Mouse (Mus musculus): ENCODE measurements at regions not wholly inside any gene's neighbourhood (a gene's known extent, or its start where the extent isn't known, plus 50 kb on each side); places are given as distances from the start of the nearest gene placed in this dataset.

DNA sequence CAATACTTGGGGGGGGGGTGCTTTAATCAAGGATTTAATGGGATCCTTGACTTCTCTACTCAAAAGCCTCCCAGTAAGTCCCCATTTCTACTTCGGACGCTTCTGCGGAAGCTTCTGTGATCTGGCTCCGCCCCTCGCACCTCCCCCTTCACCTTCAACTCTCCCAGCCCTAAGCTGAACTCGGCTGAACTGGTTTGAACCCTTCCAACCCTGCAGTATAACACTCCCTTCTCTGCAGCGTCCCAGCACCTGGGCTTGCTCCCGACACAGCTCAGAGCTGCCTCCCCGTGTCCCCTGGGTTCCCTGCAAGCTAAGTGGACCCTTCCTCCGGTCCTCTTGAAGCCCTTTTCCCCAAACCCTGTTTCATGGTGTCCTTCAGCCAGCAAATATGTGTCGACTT, 80.0 kb upstream of the Mkln1 start:
- DNase-seq (ENCODE audit: low spot score), result peak; percentile 22

DNA sequence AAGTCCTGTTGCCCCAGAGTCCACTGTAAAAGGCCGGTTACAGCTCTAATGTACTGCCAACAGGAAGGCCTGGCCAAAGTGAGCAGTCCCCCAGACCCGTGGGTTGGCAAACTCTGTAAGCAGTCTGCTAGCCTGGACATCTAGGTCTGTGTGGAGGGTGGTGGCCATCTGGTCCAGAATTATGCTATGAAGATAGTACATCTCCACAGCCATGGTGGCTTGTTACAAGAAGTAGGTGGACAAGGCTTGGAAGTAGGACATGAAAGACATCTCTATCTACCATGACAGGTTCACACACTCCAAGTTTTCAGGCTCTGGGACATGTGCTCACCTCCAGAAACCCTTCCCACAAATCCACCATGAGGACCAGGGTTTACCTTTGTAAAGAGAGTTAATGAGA, 79.1 kb upstream of the Mkln1 start:
- no peak for DNase-seq (ENCODE audit: low spot score)

DNA sequence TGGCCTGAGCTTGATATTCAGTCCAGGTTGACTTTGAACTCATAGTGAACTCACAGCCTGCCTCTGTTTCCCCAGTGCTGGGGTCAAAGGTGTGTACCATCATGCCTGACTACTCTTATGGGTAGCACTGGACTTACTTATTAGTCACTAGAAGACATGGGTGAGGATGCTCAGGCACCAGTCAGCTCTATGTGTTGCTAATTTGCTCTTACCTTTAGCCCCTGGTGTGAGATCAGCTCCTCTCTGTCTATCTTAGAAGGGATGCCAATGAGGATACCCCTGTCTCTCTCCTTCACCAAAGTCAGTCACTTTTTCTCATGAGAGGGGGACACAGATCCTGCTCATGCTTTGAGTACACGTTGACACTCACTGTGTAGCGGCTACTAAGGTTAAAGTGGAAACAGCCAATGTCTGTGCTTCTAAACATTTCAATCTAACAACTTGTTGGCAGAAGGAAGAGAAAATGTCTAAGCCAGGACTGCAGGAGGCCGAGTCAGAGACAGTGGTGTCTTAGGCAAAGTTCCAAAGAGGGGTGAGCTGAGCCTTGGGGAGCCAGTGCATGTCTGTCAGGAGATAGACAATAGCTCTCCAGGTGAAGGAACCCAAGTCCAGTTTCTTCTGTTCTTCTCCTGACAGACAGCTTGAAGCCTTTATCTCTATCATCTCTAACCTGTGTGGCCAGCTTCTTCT, 78.2 kb upstream of the Mkln1 start:
- DNase-seq (ENCODE audit: low spot score), result no peak

DNA sequence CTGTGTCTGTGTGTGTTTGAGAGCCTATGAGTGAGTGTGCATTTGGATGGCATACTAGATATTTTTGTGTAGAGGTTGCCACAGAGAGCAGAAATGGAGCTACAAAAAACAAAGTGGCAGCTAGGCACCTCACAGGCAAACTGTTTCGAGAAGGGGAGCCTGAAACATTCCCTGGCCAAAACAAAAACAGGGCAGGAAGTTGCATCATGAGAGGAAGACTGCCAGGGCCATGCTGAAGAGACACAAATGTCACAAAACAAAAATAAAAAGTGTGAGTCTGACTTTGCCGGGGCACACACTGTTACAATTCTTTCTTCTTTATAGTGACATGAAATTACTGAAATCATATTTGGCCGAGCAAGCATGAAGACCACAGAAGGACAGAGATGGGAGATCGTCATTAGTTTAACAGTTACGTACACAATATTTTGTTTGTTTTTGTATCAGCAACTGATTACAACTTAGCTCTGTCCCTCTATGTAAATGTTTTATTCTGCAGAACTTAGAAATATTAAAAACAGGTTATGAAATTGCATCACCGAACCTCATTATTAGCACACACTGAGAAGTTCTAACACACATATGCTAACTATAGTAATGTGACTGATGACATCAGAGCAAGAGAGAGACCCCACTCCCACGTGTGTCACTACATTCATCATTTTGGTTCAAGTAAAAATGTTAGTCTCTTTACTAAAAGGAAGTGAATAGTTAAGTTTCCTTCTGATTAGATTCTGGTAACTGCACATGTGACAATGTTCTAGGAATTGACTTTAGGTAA, 77.3 kb upstream of the Mkln1 start:
- no peak for DNase-seq (ENCODE audit: low spot score)

DNA sequence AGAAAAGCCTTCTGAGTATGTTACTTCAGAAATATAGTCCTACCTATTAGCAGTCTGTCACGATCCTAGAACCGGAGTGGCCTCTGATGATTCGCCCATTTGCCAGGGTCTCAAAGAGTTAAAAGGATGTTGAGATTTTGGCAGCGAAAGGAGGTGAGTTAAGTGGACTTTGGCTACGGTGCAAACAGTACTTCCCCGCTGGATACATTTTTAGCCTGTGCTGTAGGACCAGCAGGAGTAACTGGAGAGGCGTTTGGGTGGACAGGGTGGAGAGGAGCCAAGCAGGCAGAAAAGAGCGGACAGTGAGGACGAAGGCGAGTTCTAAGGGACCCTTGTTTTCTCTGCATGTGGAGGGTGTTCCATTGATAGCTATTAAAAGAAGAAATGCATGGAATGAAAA, 76.6 kb upstream of the Mkln1 start:
- DNase-seq (ENCODE audit: low spot score), result no peak

DNA sequence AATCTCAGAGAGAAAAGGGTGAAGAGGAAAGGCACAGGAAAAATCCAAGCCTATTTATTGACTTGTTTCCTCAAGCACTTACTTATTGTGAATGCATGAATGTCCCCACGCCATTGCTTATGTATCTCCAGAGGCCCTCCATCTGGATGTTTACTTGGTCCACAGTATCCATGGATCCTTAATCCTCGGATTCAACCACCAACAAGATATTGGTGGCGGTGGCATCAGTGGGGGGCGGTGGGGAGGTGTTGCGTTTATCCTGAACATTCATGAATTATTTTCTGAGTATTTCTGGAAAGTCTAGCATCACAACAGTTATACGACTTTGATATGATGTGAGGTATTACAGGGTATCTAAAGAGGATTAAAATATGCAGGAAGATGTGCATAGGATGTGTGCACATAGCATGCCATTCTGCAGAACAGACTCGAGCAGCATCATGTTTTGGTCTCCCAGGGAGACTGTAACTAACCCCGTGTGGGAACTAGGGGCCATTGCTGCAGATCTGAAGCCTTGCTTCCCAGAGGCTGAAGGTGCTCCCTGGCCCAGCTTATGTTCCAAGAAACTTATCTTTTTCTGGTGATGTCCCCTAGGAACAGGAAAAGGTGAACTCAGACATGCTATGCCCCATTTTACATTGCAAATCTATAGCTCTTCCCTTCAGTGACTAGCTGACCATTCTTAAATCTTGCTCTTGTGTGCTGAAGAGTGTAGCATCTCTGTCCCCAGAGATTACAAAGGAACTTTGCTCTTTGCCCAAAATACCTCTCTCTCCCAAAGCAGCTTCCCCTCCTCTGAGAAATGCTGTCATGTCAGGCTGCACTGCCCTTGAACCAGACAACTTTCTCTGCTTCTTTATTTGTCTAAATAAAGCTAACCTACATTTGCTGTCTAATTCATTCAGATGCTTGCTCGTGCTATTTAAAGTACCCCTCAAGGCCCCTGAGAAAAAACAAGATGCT, 75.0 kb upstream of the Mkln1 start:
- no peak for DNase-seq (ENCODE audit: low spot score)

DNA sequence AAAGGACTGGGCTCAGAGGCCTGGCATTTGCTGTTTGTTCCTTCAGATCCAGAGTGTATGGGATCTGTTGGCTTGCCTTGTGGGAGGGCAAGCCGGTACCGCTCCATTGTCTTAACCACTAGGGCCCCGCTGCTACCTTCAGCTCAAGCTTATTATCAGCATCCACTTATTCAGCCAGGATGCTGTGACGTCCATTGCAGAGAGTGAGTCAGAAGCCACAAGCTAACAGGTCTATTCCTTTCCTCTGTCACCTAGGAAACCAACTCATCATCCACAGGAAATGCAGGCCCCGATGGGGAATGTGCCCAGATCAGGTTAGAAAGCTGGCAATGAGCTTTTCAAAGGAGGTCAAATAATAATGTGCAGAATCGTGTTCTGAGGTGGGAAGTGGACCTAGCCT, 73.8 kb upstream of the Mkln1 start:
- DNase-seq (ENCODE audit: low spot score), result peak; percentile 44

DNA sequence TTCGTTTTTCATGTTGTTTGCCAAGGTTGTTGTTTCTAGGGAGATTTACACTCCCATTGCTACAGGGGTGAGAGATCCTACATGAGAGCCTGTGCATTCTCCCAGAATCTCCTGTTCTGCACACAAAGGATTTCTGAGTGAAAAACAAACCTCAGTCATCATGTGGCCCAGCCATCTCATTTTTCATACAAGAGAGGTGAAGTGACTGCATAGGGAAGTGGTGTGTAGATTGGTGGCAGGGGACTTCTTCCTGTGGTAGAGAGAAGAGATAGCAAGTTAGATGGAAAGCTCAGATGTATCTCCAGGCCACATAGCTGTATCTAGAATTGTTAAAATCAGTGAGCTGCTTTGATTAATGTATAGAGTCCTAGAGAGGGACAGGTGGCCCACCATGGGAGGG, 72.9 kb upstream of the Mkln1 start:
- DNase-seq (ENCODE audit: low spot score), result no peak

DNA sequence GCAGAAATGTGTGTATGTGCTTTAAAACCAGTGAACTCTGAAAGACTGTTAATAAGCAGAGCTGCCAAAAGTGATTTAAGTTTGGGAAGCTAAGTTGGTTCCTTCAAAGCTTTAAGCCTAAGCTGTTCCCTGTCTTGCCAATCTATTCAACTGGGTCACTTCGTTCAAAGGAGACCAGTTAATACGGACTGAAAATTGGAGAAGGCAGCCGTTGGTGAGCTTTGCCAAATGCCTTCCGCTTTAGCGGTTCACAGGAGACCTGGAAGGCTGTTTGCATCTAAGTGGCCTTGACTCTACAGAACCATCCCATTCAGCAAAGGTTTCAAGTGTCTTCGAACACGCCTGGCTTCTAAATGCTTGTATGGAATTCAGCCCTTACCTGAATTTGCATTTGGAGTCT, 68.2 kb upstream of the Mkln1 start:
- DNase-seq (ENCODE audit: low spot score), result no peak

DNA sequence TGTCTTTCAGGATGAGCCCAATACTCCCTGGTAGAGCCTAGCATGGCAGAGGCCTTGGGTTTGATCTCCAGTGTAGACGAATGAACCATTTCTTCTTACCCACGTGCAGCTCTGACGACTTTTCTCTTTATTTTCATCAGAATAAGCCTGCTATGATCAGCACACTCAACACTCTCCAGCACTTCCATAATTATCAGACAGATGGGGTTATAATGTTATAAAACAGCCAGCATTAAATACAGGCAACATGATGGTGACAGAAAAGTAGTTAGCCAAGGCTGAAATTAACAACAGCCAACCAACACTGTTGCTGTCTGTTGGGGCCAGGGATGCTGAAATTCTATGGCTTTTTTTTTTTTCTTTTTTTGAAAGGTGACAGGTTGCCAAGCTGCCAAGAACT, 67.7 kb upstream of the Mkln1 start:
- DNase-seq (ENCODE audit: low spot score), result no peak

DNA sequence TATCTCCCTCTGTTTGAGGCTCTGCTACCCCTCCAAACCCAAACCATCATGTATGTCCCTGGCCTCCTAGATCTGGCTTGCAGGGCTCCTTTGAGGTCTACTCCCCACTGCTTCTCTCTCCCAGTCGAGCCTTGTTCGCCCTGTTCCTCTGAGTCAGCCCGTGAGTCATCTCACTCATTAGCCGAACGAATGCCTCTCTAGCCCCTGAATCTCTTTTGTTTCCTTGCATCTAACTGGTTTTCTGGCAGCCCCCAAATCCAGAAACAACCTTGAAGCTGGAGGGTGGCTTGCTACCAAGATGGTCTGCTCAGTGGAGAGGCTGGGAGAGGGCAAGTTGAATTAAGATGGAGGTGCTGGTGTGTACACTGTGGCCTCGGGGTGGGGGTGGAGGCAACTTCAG, 66.3 kb upstream of the Mkln1 start:
- no peak for DNase-seq (ENCODE audit: low spot score)

DNA sequence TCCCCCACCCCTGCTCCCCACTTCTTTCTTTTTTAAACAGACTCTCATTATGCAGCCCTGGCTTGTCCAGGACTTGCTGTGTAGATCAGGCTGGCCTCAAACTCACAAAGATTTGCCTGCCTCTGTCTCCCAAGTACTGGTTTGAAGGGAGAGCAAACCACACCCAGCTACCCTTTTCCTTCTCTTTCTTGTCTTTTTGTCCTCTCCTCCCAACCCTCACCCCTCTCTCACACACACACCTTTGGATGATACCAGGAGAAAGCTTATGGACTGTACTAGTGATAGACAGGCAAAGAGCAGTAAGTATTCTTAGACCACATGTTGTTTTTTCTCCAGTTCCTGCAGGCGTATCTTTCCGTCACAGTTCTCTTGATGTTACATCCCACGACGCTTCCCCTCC, 65.8 kb upstream of the Mkln1 start:
- DNase-seq (ENCODE audit: low spot score), result no peak

DNA sequence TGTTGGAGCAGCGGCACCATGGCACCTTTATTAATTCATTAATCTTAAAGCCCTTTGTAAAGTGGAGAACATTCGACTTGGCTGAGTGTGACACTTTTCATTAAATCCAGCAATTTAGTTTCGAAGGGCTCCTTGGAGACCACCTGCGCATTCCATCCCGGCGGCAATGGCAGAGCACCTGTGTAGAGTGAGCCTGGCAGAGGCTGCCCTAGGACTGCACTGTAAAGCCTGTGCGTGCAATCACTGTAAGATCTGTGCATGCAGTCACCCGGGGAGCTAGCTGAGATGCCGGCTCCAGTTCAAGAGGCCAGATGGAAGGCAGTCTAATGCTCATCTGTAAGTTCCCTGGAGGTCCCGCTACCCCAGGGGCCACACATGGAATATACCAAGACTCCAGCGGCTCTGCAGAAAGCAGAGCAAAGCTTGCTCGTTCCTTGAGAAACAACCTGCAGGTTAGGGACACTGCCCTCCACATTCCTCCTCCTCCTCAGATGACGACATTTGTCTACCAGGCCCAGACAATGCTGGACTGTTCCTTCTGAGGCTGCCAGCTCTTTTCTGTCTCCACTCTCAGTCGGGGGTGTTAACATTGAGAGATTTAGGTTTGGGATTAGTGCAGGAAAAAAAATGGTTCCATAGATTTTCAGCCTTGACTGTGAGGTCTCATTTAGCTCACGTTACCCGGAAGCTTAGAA, 65.2 kb upstream of the Mkln1 start:
- no peak for DNase-seq (ENCODE audit: low spot score)

DNA sequence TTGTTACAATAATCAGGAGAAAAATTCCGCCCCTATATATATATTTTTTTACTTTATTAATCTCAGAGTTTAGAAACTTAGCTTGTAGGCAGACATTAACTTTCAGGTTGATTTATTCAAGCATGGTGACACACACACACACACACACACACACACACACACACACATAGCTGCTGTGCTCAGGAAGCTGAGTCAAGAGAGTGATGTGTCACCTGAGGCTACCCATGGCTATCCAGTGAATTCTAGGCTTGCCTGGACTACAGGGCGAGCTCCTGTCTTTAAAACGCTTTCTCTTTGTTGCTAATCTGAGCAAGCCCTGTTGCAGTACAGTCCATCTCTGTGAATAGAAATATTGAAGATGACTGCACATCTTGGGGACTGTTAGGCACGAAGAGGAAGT, 64.4 kb upstream of the Mkln1 start:
- DNase-seq (ENCODE audit: low spot score), result no peak

DNA sequence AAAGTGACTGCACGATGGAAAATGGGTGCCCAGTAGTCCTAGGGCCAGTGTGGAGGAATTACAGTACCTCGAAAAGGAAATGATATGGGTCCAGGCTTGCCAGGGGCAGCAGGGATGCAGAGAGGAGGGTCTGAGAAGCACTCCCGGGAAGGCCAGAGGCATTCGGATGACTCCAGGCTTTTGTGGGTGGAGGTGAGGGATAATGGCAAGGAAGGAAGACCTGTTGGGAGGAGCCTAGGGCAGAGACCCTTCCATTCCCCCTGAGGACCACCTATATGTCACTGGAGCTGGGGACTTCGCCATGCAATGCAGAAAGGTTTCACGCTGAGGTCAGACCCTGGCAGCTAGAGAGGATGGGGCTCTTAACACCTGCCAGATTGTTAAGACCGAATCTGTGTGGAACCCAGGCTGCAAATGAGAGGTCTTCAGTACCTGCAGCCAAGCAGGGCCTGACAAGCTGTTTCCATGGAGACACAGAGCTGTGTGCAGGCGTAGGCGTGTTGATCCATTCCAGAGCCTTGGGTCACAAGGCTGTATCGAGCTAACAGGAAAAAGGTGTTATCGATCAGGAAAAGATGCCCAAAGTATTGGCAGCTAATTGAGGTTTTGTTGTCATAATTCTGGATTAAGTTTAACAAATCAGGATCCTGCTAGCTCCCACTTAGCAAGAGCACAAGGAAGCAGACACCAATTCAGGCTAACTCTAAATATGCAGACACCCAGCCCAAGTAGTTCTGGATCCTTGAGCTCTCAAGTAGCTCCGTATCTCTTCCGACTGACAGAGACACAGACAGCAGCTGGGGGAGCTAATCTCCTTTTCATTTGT, 59.2 kb upstream of the Mkln1 start:
- DNase-seq (ENCODE audit: low spot score), result peak; percentile 38

DNA sequence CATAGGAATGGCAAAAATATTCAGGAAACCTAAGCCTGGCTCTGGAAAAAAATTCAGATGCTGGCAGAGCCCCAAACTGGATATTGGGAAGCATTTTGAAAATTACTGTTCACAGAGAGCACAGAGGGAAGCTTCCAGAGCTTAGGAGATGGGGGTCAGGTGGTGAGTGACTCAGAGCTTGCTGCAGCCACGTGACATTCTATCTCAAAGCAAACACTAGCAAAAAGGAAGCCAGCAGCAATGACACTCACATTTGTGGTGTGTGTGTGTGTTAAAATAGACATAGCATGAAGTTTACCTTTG, 58.6 kb upstream of the Mkln1 start:
- peak; percentile 23 for DNase-seq (ENCODE audit: low spot score)

DNA sequence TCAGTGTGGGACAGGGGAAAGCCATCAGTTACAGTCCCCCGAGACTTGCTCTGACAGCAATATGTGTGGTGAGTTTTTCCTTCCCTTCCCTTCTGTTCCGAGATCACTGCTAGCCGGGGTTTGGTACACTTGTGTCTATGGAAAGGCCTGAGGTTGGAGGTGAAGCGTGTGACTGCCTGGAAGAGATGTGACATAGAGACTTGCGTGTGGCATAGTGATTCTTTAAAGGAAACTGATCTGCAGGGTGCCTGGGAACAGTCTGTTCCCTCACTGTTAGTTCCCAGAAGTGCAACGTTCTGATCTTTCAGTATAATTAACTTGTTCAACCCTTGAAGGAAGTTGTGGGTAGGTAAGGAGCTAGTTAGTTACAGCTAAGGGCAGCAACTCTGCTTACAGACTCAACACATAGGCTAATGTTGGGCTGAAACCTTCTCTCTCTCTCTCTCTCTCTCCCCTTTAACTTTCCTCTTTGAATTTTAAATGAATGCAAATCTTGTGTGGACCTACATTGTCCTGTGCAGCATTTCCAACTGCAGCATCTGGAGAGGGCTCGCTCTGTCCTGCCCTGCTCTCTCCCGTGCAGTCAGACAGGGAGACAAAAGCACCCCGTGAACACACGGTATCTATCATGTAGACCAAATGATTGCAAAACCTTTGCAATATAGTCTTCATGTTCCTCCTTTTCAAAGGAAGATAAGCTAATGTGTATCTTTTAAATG, 53.0 kb upstream of the Mkln1 start:
- DNase-seq (ENCODE audit: low spot score), result no peak

DNA sequence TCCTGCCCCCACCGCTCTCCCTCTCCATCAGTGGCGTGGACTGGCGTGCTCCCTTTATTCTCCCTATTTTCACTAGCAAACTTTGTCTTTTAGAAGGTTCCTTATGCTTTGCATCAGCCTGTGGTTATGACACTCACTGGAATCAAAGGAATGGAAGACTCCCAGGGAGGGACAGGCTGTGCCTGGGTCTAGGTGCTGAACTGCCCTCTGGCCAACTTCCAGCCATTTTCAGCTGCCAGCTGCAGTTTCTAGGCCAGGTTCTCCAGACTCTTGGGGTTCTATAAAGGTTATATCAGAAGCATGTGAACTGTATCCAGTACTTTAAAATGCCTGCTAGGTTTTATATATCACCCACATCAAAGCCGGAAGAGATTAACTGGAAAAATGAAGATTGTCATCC, 50.2 kb upstream of the Mkln1 start:
- no peak for DNase-seq (ENCODE audit: low spot score)

All from layer of hippocampus, adult 11-12 months (tissue).